Mouse (Mus musculus) MEL (cell line): Measurements from ENCODE around the gene Fgfr2. TPM values are rescaled to one million over a fixed set of nuclear protein-coding genes. Genes with fewer than 3 reads are reported as not detected.

Source experiments
- DNase-seq: peaks from one replicate; pipeline ENCODE4 v3.0.0; 2011; ENCODE audit warnings: low read depth, low spot score
- H3K27ac ChIP-seq: 2 replicates; pipeline ENCODE4 v1.5.1; 2012; ENCODE audit warnings: low read depth, mild to moderate bottlenecking, control low read depth, low read length, moderate library complexity; ENCODE audit not compliant: control insufficient read depth
- H3K27me3 ChIP-seq, 2 experiments: fragments of 150-350 bp in 1 of 2; sonication (generic) in 1 of 2; 2 replicates each; pipeline ENCODE4 v1.6.1; 2012; ENCODE audit warnings: low read length in 2 of 2, mild to moderate bottlenecking in 2 of 2, improper control_type of control experiment in 1 of 2, moderate library complexity in 1 of 2; ENCODE audit not compliant: insufficient read depth in 2 of 2, control insufficient read depth in 1 of 2
- H3K36me3 ChIP-seq, 2 experiments: 2 replicates each; pipeline ENCODE4 v1.6.1; 2012 to 2014; ENCODE audit warnings: low read length in 2 of 2, improper control_type of control experiment in 1 of 2, inconsistent platforms in 1 of 2, mild to moderate bottlenecking in 1 of 2; ENCODE audit not compliant: insufficient read depth in 2 of 2, control insufficient read depth in 1 of 2
- H3K4me1 ChIP-seq, 2 experiments: fragments of 150-350 bp in 1 of 2; sonication (generic) in 1 of 2; 2 replicates each; pipeline ENCODE4 v1.6.1; 2012; ENCODE audit warnings: low read length in 2 of 2, improper control_type of control experiment in 1 of 2, mild to moderate bottlenecking in 1 of 2; ENCODE audit not compliant: insufficient read depth in 2 of 2, control insufficient read depth in 1 of 2
- H3K4me3 ChIP-seq, 2 experiments: fragments of 150-350 bp in 1 of 2; sonication (generic) in 1 of 2; 2 replicates each; pipeline ENCODE4 v1.5.1; 2012; ENCODE audit warnings: low read depth in 2 of 2, low read length in 2 of 2, mild to moderate bottlenecking in 2 of 2, moderate library complexity in 2 of 2, control low read depth in 1 of 2, improper control_type of control experiment in 1 of 2; ENCODE audit not compliant: control insufficient read depth in 1 of 2, insufficient read depth in 1 of 2
- H3K79me2 ChIP-seq: 2 replicates; pipeline ENCODE4 v1.6.1; 2012; ENCODE audit warnings: mild to moderate bottlenecking, low read length, moderate library complexity; ENCODE audit not compliant: control insufficient read depth, poor library complexity, insufficient read depth
- H3K9ac ChIP-seq: 2 replicates; pipeline ENCODE4 v1.6.1; 2012; ENCODE audit warnings: low read depth, mild to moderate bottlenecking, control low read depth, low read length, moderate library complexity; ENCODE audit not compliant: control insufficient read depth, poor library complexity, severe bottlenecking
- H3K9me3 ChIP-seq: fragments of 150-350 bp; sonication (generic); replicated peaks from 2 replicates; pipeline ENCODE4 v1.6.1; 2012; ENCODE audit warnings: mild to moderate bottlenecking, low read length, improper control_type of control experiment, moderate library complexity; ENCODE audit not compliant: insufficient read depth
- BHLHE40 ChIP-seq: IDR thresholded peaks from 2 replicates; pipeline ENCODE4 v1.6.1; 2012; ENCODE audit warnings: low read depth, mild to moderate bottlenecking, inconsistent platforms, low read length, improper control_type of control experiment, borderline replicate concordance
- CHD1 ChIP-seq: IDR thresholded peaks from 2 replicates; pipeline ENCODE4 v1.6.1; 2012; ENCODE audit warnings: low read depth, mild to moderate bottlenecking, inconsistent platforms, low read length, improper control_type of control experiment
- CHD2 ChIP-seq: IDR thresholded peaks from 2 replicates; pipeline ENCODE4 v1.6.1; 2011; ENCODE audit warnings: low read length, improper control_type of control experiment
- CTCF ChIP-seq, 3 experiments: IDR thresholded peaks in 2 of 3; conservative IDR thresholded peaks in 1 of 3; 2 replicates each; pipeline ENCODE4 v1.5.1; 2011 to 2012; ENCODE audit warnings: low read length in 3 of 3, low read depth in 2 of 3, mild to moderate bottlenecking in 2 of 3, improper control_type of control experiment in 1 of 3, inconsistent platforms in 1 of 3, mixed read lengths in 1 of 3, moderate library complexity in 1 of 3; ENCODE audit not compliant: control insufficient read depth in 1 of 3, insufficient read depth in 1 of 3, poor library complexity in 1 of 3, severe bottlenecking in 1 of 3
- E2F4 ChIP-seq: IDR thresholded peaks from 2 replicates; pipeline ENCODE4 v1.6.1; 2011; ENCODE audit warnings: low read depth, low read length, improper control_type of control experiment, borderline replicate concordance
- ELF1 ChIP-seq: IDR thresholded peaks from 2 replicates; pipeline ENCODE4 v1.6.1; 2014; ENCODE audit warnings: low read depth, mild to moderate bottlenecking, inconsistent platforms, low read length, improper control_type of control experiment, moderate library complexity
- EP300 ChIP-seq, 2 experiments: IDR thresholded peaks; 2 replicates each; pipeline ENCODE4 v1.6.1; 2011; ENCODE audit warnings: improper control_type of control experiment in 2 of 2, low read length in 2 of 2, low read depth in 1 of 2, mild to moderate bottlenecking in 1 of 2
- ETS1 ChIP-seq: IDR thresholded peaks from 2 replicates; pipeline ENCODE4 v1.6.1; 2012; ENCODE audit warnings: low read depth, mild to moderate bottlenecking, inconsistent platforms, low read length, improper control_type of control experiment, moderate library complexity
- GABPA ChIP-seq: IDR thresholded peaks from 2 replicates; pipeline ENCODE4 v1.6.1; 2012; ENCODE audit warnings: low read depth, mild to moderate bottlenecking, inconsistent platforms, low read length, improper control_type of control experiment, moderate library complexity
- GATA1 ChIP-seq: IDR thresholded peaks from 2 replicates; pipeline ENCODE4 v1.6.1; 2011; ENCODE audit warnings: low read depth, low read length, improper control_type of control experiment
- HCFC1 ChIP-seq: IDR thresholded peaks from 2 replicates; pipeline ENCODE4 v1.6.1; 2012; ENCODE audit warnings: low read depth, mild to moderate bottlenecking, inconsistent platforms, low read length, improper control_type of control experiment, moderate library complexity
- KAT2A ChIP-seq: conservative IDR thresholded peaks from 2 replicates; pipeline ENCODE4 v1.6.1; 2012; ENCODE audit warnings: low read depth, low read length, improper control_type of control experiment, inconsistent platforms
- MAX ChIP-seq: IDR thresholded peaks from 2 replicates; pipeline ENCODE4 v1.6.1; 2011; ENCODE audit warnings: low read length, improper control_type of control experiment
- MAZ ChIP-seq: IDR thresholded peaks from 2 replicates; pipeline ENCODE4 v1.6.1; 2012; ENCODE audit warnings: low read depth, mild to moderate bottlenecking, inconsistent platforms, low read length, improper control_type of control experiment
- MEF2A ChIP-seq: IDR thresholded peaks from 2 replicates; pipeline ENCODE4 v1.6.1; 2014; ENCODE audit warnings: low read depth, mild to moderate bottlenecking, inconsistent platforms, low read length, improper control_type of control experiment; ENCODE audit not compliant: poor library complexity, insufficient replicate concordance, severe bottlenecking; ENCODE audit errors: extremely low read depth
- MXI1 ChIP-seq: IDR thresholded peaks from 2 replicates; pipeline ENCODE4 v1.6.1; 2011; ENCODE audit warnings: mild to moderate bottlenecking, low read depth, low read length, improper control_type of control experiment
- MYB ChIP-seq: IDR thresholded peaks from 2 replicates; pipeline ENCODE4 v1.6.1; 2011; ENCODE audit warnings: mild to moderate bottlenecking, low read depth, low read length, improper control_type of control experiment
- MYC ChIP-seq: IDR thresholded peaks from 2 replicates; pipeline ENCODE4 v1.6.1; 2011; ENCODE audit warnings: low read depth, mild to moderate bottlenecking, low read length, improper control_type of control experiment, moderate library complexity
- NELFE ChIP-seq: IDR thresholded peaks from 2 replicates; pipeline ENCODE4 v1.6.1; 2011; ENCODE audit warnings: low read depth, low read length, improper control_type of control experiment
- NRF1 ChIP-seq: IDR thresholded peaks from 2 replicates; pipeline ENCODE4 v1.6.1; 2014; ENCODE audit warnings: low read depth, mild to moderate bottlenecking, inconsistent platforms, low read length, improper control_type of control experiment, moderate library complexity; ENCODE audit not compliant: poor library complexity, insufficient read depth, severe bottlenecking
- POLR2A ChIP-seq, 2 experiments: IDR thresholded peaks; 2 replicates each; pipeline ENCODE4 v1.6.1; 2011 to 2012; ENCODE audit warnings: low read length in 2 of 2, mild to moderate bottlenecking in 2 of 2, control low read depth in 1 of 2, improper control_type of control experiment in 1 of 2, low read depth in 1 of 2, moderate library complexity in 1 of 2; ENCODE audit not compliant: control insufficient read depth in 1 of 2, insufficient read depth in 1 of 2, poor library complexity in 1 of 2
- POLR2AphosphoS2 ChIP-seq: IDR thresholded peaks from 2 replicates; pipeline ENCODE4 v1.6.1; 2011; ENCODE audit warnings: low read length, improper control_type of control experiment
- POLR2AphosphoS5 ChIP-seq: IDR thresholded peaks from 2 replicates; pipeline ENCODE4 v1.6.1; 2012; ENCODE audit warnings: low read depth, borderline replicate concordance, mild to moderate bottlenecking, inconsistent platforms, low read length, moderate library complexity, mixed read lengths
- RAD21 ChIP-seq: IDR thresholded peaks from 2 replicates; pipeline ENCODE4 v1.6.1; 2011; ENCODE audit warnings: mild to moderate bottlenecking, low read depth, low read length, improper control_type of control experiment
- RCOR1 ChIP-seq: IDR thresholded peaks from 2 replicates; pipeline ENCODE4 v1.6.1; 2012; ENCODE audit warnings: low read depth, mild to moderate bottlenecking, inconsistent platforms, low read length, improper control_type of control experiment
- SIN3A ChIP-seq: IDR thresholded peaks from 2 replicates; pipeline ENCODE4 v1.6.1; 2012; ENCODE audit warnings: low read length, improper control_type of control experiment, inconsistent platforms
- SMC3 ChIP-seq: IDR thresholded peaks from 2 replicates; pipeline ENCODE4 v1.6.1; 2011; ENCODE audit warnings: low read depth, low read length, improper control_type of control experiment
- TAL1 ChIP-seq: IDR thresholded peaks from 2 replicates; pipeline ENCODE4 v1.6.1; 2012; ENCODE audit warnings: mild to moderate bottlenecking, inconsistent platforms, low read length, moderate library complexity, mixed read lengths
- TBP ChIP-seq: IDR thresholded peaks from 2 replicates; pipeline ENCODE4 v1.8.0; 2011; ENCODE audit warnings: low read depth, low read length, improper control_type of control experiment
- TCF12 ChIP-seq: IDR thresholded peaks from 2 replicates; pipeline ENCODE4 v1.6.1; 2014; ENCODE audit warnings: low read depth, mild to moderate bottlenecking, inconsistent platforms, low read length, improper control_type of control experiment, moderate library complexity
- UBTF ChIP-seq: IDR thresholded peaks from 2 replicates; pipeline ENCODE4 v1.6.1; 2012; ENCODE audit warnings: low read depth, mild to moderate bottlenecking, inconsistent platforms, low read length, improper control_type of control experiment, moderate library complexity, borderline replicate concordance; ENCODE audit not compliant: insufficient read depth
- USF1 ChIP-seq: IDR thresholded peaks from 2 replicates; pipeline ENCODE4 v1.6.1; 2014; ENCODE audit warnings: low read depth, mild to moderate bottlenecking, inconsistent platforms, low read length, improper control_type of control experiment, moderate library complexity
- USF2 ChIP-seq, 2 experiments: IDR thresholded peaks; 2 replicates each; pipeline ENCODE4 v1.6.1; 2011 to 2012; ENCODE audit warnings: improper control_type of control experiment in 2 of 2, low read length in 2 of 2, borderline replicate concordance in 1 of 2, inconsistent platforms in 1 of 2, low read depth in 1 of 2, mild to moderate bottlenecking in 1 of 2; ENCODE audit not compliant: insufficient read depth in 1 of 2
- ZC3H11A ChIP-seq: IDR thresholded peaks from 2 replicates; pipeline ENCODE4 v1.6.1; 2012; ENCODE audit warnings: low read depth, mild to moderate bottlenecking, inconsistent platforms, low read length, improper control_type of control experiment
- ZKSCAN1 ChIP-seq: IDR thresholded peaks from 2 replicates; pipeline ENCODE4 v1.6.1; 2012; ENCODE audit warnings: low read depth, mild to moderate bottlenecking, inconsistent platforms, low read length, improper control_type of control experiment, moderate library complexity
- ZMIZ1 ChIP-seq: IDR thresholded peaks from 2 replicates; pipeline ENCODE4 v1.6.1; 2012; ENCODE audit warnings: low read depth, mild to moderate bottlenecking, inconsistent platforms, low read length, improper control_type of control experiment, moderate library complexity
- ZNF384 ChIP-seq: IDR thresholded peaks from 2 replicates; pipeline ENCODE4 v1.6.1; 2012; ENCODE audit warnings: low read depth, mild to moderate bottlenecking, inconsistent platforms, low read length, improper control_type of control experiment
- polyA plus RNA-seq, 2 experiments: library from polyadenylated mRNA; stranded (reverse) in 1 of 2; unstranded in 1 of 2; fragments of >175 nt in 1 of 2; fragments of >200 nt in 1 of 2; gene quantifications; 2 replicates each; pipeline versions ENCODE4 v1.2.1 to v1.2.4; 2012; ENCODE audit warnings: low replicate concordance in 2 of 2, low read depth in 1 of 2; ENCODE audit not compliant: insufficient read length in 2 of 2, insufficient read depth in 1 of 2, missing spikeins in 1 of 2
- total RNA-seq: library from RNA; depleted of rRNA; stranded (reverse); fragments of 300-350 nt; gene quantifications from 2 replicates; pipeline ENCODE4 v1.2.3, GENCODE M21; 2012

The Fgfr2 gene
- total and polyA plus RNA-seq, 3 experiments: not detected

DNA sequence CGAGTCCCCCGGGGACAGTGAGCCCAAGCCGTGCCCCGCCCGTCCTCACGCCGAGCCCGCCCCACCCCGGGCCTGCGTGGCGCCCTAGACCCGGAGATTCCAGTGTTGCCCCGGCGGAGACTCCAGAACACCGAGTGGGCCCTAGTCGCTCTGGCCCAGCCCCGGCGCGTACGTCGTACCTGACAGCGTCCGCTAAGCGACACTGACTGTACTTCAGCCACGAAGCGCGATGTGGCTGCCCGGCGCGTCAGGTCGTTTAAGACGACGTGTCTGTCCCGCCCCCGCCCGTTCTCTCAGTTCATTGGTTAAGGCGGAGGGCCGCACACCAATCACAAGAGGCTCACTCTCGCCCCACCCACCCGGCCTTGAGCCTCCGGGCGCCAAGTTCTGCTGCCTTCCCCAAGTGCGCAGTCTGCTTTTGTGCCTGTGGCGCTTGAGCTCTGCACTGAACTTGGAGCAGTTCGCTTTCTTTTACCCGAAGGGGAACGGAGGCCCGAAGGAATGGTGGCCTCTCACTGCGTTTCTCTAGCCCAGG lies 547.0 kb downstream of the Fgfr2 start, which contains the start of gene Oat:
Oat (minus strand) TSS at position 283 of the 535 bp plus-strand sequence.
- Histone ChIP-seq H3K9ac (peak within 1 kb of the TSS; percentile 83), H3K27ac (peak within 1 kb of the TSS; percentile 86), H3K79me2 (peaks cover 31% of the 10 kb centered on the region), H3K9me3 (no peaks in the 10 kb centered on the region), H3K36me3 (peaks cover 0 to 35% of the 10 kb centered on the region in 2 experiments; a peak in 2 of 4 replicates), H3K27me3 (no peaks in the 10 kb centered on the region), H3K4me3 (peak within 1 kb of the TSS; percentile 58 to 73), H3K4me1 (peaks cover 22 to 24% of the 10 kb centered on the region in 2 experiments)
- peak; percentile 99 for DNase-seq
- TF ChIP-seq USF2 (IDR thresholded peaks at IDR 0.05; ENCODE audit: borderline replicate concordance in 1 of 2, insufficient read depth in 1 of 2, low read depth in 1 of 2, low read length in 2 of 2): no peak
- peak; percentile 65; the same call in 1 of the 2 replicates for TF ChIP-seq SIN3A
- TF ChIP-seq POLR2A (IDR thresholded peaks at IDR 0.05; ENCODE audit: control insufficient read depth in 1 of 2, insufficient read depth in 1 of 2, low read depth in 1 of 2, low read length in 2 of 2, poor library complexity in 1 of 2): peak; percentile 98 to 99
- TF ChIP-seq POLR2AphosphoS5: peak; percentile 52; the same call in 1 of the 2 replicates
- TF ChIP-seq ELF1: peak; percentile 33; the same call in 1 of the 2 replicates
- TF ChIP-seq KAT2A: no peak
- no peak for TF ChIP-seq ETS1
- no peak for TF ChIP-seq MAZ
- no peak for TF ChIP-seq MYC
- TF ChIP-seq TAL1: no peak
- no peak for TF ChIP-seq GATA1
- TF ChIP-seq SMC3: no peak
- no peak for TF ChIP-seq CHD1
- no peak for TF ChIP-seq ZC3H11A
- TF ChIP-seq ZNF384: no peak
- no peak for TF ChIP-seq RCOR1
- peak; percentile 95 for TF ChIP-seq TBP
- TF ChIP-seq GABPA: no peak
- peak; percentile 41; the same call in 1 of the 2 replicates for TF ChIP-seq E2F4
- 0 out of 2 replicates have a peak, but pooled peaks have one; percentile 68 for TF ChIP-seq MXI1
- TF ChIP-seq ZKSCAN1: no peak
- TF ChIP-seq NELFE: peak; percentile 99
- no peak for TF ChIP-seq UBTF
- TF ChIP-seq MEF2A: no peak
- TF ChIP-seq RAD21: no peak
- peak; percentile 69 for TF ChIP-seq HCFC1
- no peak for TF ChIP-seq EP300 (IDR thresholded peaks at IDR 0.05; ENCODE audit: low read depth in 1 of 2, low read length in 2 of 2)
- TF ChIP-seq TCF12: peak; percentile 69
- no peak for TF ChIP-seq CHD2
- TF ChIP-seq POLR2AphosphoS2: peak; percentile 99
- TF ChIP-seq ZMIZ1: peak; percentile 99
- TF ChIP-seq MYB: no peak
- TF ChIP-seq NRF1: peak; percentile 36; the same call in 1 of the 2 replicates
- TF ChIP-seq BHLHE40: no peak
- peak; percentile 55; the same call in 1 of the 2 replicates for TF ChIP-seq USF1
- TF ChIP-seq MAX: peak; percentile 68; the same call in 1 of the 2 replicates
- no peak for TF ChIP-seq CTCF (IDR thresholded peaks at IDR 0.05 in 2 of 3, conservative IDR thresholded peaks at IDR 0.05 in 1 of 3; ENCODE audit: control insufficient read depth in 1 of 3, insufficient read depth in 1 of 3, low read depth in 2 of 3, low read length in 3 of 3, poor library complexity in 1 of 3, severe bottlenecking in 1 of 3)
